Mouse (Mus musculus) heart, postnatal 36 days (tissue): Measurements from ENCODE around the gene Oard1. TPM values are rescaled to one million over a fixed set of nuclear protein-coding genes. Genes with fewer than 3 reads are reported as not detected.

Experiments used
- DNase-seq, 2 experiments: peaks; one replicate each; pipeline ENCODE4 v3.0.0; 2021 to 2022
- intact Hi-C: fragments of 180-260 bp; cut with DNase I; formaldehyde crosslinking; loops from one replicate; pipeline ENCODE4 v1.15.1; 2025
- total RNA-seq, 2 experiments: library from RNA; stranded (reverse); gene quantifications; 2 replicates each; pipeline ENCODE4 v1.2.3; 2021

Gene Oard1
- total RNA-seq, 2 experiments from 2014 or later, result 15.8 to 16.3 TPM

DNA sequence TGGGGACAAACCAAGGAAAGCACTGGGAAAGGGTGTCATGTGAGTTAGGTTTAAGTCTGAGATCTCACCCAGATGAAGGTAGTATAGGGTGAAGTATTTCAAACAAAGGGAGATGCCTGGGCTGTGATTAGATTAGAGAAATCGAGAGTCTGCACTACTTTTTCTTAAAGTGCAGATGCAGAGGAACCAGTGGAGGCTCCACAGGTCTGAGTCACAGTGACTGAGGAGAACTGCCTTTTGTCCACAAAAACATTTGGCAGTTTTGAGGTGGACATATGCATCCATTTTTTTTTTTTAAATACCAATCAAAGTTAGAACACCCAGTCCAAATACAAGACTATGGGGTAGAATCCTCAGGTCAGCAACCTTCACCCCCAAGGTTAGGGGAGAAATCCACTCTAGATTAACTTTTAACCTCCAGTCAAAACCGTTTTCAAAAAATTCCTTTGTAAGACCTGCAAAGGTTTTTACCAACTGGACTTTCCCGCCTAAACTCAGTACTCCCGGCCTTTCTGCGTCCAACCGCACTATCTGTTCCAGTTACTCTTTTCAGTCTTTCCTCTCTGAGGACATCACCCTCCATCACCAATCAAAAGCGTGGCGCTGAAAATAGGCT lies 1.8 kb upstream of the Oard1 start:
- intact Hi-C loops, result loop anchor here (5.0 kb wide), 1 partner anchor 131 kb away; no protein-coding TSS in a partner anchor
- no peak for DNase-seq

DNA sequence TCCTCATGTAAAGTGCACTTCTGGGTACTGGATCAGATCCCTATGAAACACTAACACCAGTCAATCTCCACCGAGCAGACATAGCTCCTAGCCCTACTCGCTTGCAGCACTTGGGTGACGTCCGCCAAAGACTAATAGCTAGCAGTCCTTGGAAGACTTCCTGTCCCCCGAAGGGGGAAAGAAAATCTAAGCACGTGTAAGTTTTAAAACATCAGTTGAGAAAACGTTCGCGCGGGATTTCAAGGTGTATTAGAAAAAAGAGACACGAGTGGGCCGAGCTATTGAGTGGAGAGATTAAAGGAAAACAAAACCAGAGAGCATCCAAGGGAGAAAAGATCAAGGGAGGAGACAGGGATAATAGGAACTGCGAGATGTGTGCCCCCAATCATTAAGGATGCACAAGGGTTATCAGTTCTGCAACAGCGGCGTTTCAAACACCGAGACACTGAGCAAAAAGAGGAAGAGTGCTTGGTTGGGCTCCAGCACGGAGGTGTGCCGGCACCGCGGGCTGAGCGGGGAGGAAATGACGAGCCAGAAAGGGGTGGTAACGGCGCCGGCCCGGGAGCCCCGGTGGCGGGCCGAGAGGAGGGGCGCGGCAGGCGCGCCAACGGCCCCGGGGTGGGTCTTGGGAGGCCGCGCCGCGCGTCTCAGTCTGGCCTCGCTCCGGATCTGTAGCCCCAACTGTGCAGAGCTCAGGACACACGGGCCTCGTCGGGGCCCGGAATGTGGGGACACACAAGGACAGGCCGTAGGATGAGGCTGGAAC lies 1.1 kb upstream of the Oard1 start:
- intact Hi-C loops, result loop anchor here (5.0 kb wide), 1 partner anchor 131 kb away; no protein-coding TSS in a partner anchor
- DNase-seq, result peak; percentile 69 to 75

DNA sequence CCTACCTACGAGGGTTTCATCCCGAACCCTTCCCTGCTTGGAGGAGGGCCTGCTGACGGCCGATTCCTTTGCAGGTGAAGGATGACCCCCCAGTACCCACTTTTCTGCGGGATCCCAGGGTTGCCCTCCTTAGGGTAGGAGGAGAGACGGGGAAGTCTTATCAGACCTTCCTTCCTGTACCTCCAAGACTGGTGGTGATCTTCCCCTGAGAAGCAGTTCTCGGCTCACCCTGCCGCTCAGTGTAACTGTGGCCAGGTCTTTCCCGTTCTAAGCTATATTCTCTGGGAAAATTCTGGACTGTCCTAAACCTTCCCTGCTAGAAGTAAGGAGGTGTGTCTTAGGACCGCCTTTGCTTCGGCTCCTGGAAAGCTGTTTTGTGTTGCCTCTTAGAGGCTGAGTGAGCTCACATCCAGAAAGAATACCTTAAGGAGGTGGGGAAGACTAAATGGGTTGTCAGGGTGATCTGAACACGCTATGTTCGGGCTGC lies 528 bp downstream of the Oard1 start:
- DNase-seq, result no peak
- intact Hi-C loops, result no loop called here

DNA sequence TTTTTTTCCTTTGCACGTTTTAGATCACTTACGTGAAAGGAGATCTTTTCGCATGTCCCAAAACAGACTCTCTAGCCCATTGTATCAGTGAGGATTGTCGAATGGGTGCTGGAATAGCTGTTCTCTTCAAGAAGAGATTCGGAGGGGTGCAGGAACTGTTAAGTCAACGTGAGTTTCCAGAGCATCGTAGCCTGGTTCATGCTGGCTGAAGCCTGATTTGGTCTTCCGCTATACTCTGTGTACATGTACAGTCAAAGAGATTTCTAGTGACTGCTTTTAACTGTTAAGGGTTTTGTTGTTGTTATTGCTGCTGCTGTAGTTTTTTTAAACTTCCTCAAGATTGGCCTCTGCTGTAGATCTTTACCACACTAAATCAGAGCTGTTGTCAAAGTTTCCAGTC lies 1.4 kb downstream of the Oard1 start:
- intact Hi-C loops, result no loop called here
- no peak for DNase-seq

DNA sequence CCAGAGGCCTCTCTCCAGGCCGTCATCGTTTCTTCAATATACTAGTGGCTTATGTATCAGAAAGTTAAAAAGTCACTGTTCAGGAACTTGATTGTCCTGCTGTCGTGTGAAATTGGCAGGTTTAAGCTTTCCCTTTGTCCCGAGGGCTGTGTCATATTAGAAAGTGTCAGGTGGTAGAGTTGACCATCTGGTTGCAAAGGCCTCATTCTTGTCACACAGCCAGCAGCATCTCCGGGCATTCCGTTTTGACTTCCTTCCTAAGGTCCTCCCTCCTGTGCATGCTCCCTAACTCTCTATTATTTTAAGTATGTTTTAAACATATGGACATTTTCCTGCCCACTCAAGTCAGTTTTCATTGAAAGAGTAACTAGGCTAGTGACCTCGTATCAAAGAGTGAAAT lies 6.2 kb downstream of the Oard1 start:
- DNase-seq, result no peak
- intact Hi-C loops, result loop anchor here (2.0 kb wide), 1 partner anchor 51 kb away; no protein-coding TSS in a partner anchor

- peak in 1 of 2 experiments; percentile 67 for DNase-seq
- intact Hi-C loops, result loop anchor here (1.0 to 2.0 kb wide), 2 partner anchors 50 to 186 kb away; no protein-coding TSS in a partner anchor
These were observed 6.8 kb downstream of the Oard1 start for GRCm38 (mm10) chr17:48416425-48417195.

- intact Hi-C loops, result loop anchor here (1.0 to 2.0 kb wide), 2 partner anchors 49 to 185 kb away; no protein-coding TSS in a partner anchor
- no peak for DNase-seq
These were observed 7.7 kb downstream of the Oard1 start for GRCm38 (mm10) chr17:48417521-48417920.

- intact Hi-C loops, result loop anchor here (2.0 kb wide), 1 partner anchor 19 kb away; no protein-coding TSS in a partner anchor
- peak in 1 of 2 experiments; percentile 23 for DNase-seq
These were observed 8.4 kb downstream of the Oard1 start for GRCm38 (mm10) chr17:48418174-48418573.

GRCm38 (mm10) chr17:48418781-48419180 lies 9.0 kb downstream of the Oard1 start:
- no peak for DNase-seq
- intact Hi-C loops, result loop anchor here (2.0 kb wide), 1 partner anchor 18 kb away; no protein-coding TSS in a partner anchor

DNA sequence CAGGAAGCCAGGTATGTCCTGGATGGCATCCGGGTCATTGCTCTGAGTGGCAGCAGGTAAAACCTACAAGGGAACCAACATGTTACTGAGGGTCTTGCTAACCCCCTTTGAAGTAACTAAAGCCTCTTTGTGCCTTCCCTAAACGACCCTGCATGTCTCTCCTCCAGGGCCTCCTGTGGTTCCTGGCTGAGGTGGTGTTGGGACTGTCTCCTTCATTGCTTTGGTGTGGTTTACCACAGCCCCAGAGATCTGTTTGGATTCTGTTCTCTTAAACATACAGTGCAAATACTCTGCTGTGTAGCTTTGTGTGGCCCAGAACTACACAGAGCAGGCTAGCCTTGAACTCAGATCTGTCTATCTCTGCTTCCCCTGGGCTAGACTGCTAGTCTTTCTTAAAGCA lies 9.8 kb downstream of the Oard1 start:
- intact Hi-C loops, result loop anchor here (2.0 kb wide), 1 partner anchor 17 kb away; no protein-coding TSS in a partner anchor
- no peak for DNase-seq

DNA sequence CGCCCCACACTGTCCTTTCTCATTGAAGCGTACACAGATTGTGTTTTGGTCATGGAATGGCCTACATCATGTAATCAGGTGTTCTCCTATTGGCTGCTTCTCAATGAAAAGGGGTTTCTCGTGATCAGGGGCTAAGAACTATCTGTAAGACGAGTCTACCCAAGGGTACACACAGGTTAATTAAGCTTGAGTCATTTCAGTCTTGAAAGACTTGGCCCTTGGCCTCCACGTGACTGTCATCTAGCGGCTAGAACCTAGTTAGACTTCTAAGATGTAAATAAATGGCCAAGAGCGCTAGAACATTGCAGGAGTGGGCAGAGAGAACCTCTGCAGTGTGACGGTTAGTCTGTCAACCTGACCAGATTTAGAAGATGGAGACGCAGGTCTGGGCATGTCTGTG lies 14.4 kb downstream of the Oard1 start:
- no peak for DNase-seq
- intact Hi-C loops, result no loop called here

DNA sequence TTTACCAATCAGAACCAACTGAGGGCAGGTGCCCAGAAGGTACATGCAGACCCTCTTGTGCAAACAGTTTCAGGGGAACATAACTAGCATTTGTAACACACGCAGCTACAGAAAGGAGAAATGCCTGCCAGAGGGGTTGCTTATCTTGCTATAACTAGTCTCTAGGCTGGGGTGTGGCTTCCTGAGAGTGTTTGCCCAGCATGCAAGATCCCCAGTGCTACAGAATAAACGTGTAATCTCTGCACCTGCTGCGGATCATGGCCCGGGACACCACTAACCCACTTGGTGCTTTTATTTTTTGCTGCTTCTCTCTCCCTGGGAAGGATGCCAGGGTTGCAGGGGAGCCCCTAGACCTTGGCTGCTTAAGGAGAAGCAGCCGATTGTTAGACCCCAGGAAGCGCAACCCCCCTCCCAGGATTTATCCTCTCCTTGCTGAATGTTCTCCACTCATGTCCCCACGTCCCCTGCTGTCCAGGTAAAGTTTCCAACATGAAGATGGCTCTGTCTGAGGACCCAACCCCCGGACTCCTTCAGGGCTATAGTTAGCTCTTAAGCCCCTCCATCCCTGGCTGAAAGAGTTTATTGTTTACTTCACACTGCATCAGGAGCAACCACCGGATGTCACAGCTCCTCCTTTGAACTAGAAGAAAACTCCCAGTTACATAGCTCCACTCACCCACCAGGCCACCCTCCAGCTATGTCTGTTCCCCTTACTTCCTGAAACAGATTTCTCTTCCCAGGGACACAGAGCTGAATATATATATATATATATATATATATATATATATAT lies 16.2 kb downstream of the Oard1 start:
- peak in 1 of 2 experiments; percentile 20 for DNase-seq
- intact Hi-C loops, result no loop called here

GRCm38 (mm10) chr17:48426991-48427750 lies 17.4 kb downstream of the Oard1 start:
- intact Hi-C loops, result no loop called here
- DNase-seq, result peak in 1 of 2 experiments; percentile 25

GRCm38 (mm10) chr17:48427852-48428530 lies 18.2 kb downstream of the Oard1 start:
- no peak for DNase-seq
- intact Hi-C loops, result no loop called here

DNA sequence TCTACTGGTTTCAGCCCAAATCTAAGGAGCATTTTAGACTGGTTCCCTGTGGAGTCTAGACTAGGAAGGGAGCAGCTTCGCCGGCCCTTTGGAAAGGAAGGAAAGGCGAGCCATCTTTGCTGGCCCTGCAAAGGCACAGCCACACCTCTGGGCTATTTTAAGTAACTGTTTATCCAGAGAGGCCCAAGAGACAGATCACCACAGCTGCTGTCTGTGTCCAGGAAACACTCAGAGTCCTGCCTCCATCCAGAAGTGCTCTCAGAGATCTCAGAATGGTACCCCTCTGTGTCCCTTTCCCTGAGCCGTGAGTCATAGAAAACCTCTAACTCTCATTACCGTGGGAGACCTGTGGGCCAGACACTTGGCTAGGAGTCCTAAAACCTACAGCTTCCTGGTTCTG lies 20.6 kb downstream of the Oard1 start:
- intact Hi-C loops, result no loop called here
- DNase-seq, result no peak

- DNase-seq, result no peak
- intact Hi-C loops, result no loop called here
These were observed 21.2 kb downstream of the Oard1 start for GRCm38 (mm10) chr17:48431054-48431453.

DNA sequence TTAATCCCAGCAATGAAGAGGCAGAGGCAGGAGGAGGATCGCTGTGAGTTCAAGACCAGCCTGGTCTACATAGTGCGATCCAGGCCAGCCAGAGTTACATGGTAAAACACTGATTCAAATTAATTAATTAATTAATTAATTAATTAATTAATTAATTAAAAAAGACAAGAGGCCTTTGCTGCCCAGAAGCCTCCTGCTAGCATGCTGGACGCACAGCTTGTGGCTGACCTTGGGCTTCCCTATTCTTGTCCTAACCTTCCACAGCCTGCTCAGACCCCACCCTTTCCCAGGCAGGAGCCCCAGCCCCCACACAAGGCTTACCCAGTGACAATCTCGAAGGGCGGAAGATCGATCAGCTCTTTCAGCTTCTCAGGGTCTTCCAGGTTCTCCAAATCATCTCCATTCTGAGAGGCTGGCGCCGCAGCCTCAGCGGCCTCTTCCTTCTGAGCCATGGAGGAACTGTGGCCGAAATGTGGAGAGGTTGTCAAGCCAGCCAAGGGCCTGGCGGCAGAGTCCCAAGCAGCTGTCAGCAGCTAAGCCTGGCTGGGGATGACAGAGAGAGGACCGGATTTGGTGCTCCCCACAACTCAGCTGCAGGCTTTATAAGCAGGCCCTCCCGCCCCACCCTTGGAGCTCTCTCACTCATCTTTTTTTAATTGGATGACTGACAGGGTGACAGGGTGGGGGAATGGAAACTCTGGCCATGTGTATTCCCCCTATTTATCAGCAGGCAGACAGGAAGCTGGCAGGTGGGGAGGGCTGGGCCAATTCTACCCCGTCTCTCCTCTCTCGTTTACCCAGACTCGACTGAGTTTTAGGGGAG lies 22.6 kb downstream of the Oard1 start, which contains the start of gene Apobec2:
Gene Apobec2 (minus strand): TSS at position 773 of the 823 bp plus-strand sequence.
- peak; percentile 66 to 72 for DNase-seq
- intact Hi-C loops, result no loop called here
